Mouse (Mus musculus): Measurements from ENCODE around the gene Mrps17. TPM values are rescaled to one million over a fixed set of nuclear protein-coding genes. Genes with fewer than 3 reads are reported as not detected.

Mrps17 gene
- polyA plus RNA-seq, 1 experiment = 83.5 TPM

DNA sequence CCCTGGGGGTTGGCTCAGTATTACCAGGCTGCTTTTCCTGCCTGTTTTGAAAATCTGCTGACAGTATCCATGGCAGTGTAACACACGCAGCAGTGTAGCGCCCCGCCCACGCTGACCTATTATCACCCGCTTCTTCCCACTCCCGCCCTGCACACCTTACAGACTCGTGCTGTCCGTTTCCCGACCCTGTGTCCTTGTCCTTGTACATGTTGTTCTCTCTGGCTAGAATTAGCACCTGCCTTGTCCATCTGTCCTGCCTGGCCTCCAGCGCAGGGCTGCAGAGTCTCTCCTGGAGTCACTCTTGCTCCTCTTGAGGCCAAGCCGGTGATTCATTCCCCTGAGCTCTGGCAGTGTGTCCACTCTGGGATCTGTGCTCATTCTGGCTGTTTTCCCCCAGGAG is 15.0 kb downstream of the Mrps17 start:
- no peak for DNase-seq
- Histone ChIP-seq H3K27me3 (ENCODE audit: control insufficient read depth, insufficient read depth, low read length) (no peaks in the 10 kb centered on the region), H3K4me3 (ENCODE audit: control insufficient read depth, insufficient read depth, low read length) (no peak overlapping the region), H3K36me3 (ENCODE audit: control insufficient read depth, insufficient read depth, low read length) (no peaks in the 10 kb centered on the region), H3K27ac (ENCODE audit: control insufficient read depth, insufficient read depth, low read length) (no peak overlapping the region), H3K4me1 (replicated peaks; ENCODE audit: control insufficient read depth, insufficient read depth, low read length) (peaks cover 3% of the 10 kb centered on the region)
- WGBS = 77% methylated on average over 11 of the region's 11 CpGs
- no peak for TF ChIP-seq CTCF (IDR thresholded peaks at IDR 0.05; ENCODE audit: borderline replicate concordance, control insufficient read depth, extremely low read depth, insufficient read depth, low read length, poor library complexity)
- no peak for TF ChIP-seq POLR2A (IDR thresholded peaks at IDR 0.05; ENCODE audit: control insufficient read depth, extremely low read depth, insufficient read depth, low read length, poor library complexity)

DNA sequence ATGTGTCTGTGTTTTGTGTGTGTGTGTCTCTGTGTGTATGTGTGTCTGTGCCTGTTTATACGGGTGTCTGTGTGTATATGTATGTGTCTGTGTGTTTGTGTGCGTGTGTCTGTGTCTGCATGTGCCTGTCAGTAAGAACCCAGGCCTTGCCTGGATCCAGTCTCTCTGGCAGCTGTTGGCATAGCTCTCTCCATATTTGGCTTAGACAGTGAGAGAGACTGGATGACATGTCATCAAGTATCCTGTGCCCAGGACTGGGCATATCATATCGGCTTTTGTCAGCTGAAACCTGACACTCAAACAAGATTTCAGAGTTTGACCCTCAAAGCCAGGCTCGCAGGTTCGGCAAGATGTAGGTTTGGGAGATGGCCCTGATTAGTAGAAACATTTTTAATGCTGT is 15.7 kb downstream of the Mrps17 start:
- no peaks in the 10 kb centered on the region for H3K27me3 ChIP-seq (ENCODE audit: control insufficient read depth, insufficient read depth, low read length)
- no peaks in the 10 kb centered on the region for H3K36me3 ChIP-seq (ENCODE audit: control insufficient read depth, insufficient read depth, low read length)
- no peaks in the 10 kb centered on the region; the same call in 1 of the 2 replicates for H3K4me1 ChIP-seq (replicated peaks; ENCODE audit: control insufficient read depth, insufficient read depth, low read length)
- WGBS = 92% methylated on average over 5 of the region's 5 CpGs
- H3K4me3 ChIP-seq (ENCODE audit: control insufficient read depth, insufficient read depth, low read length) = no peak overlapping the region
- no peak for DNase-seq
- TF ChIP-seq CTCF (IDR thresholded peaks at IDR 0.05; ENCODE audit: borderline replicate concordance, control insufficient read depth, extremely low read depth, insufficient read depth, low read length, poor library complexity) (no peak), POLR2A (IDR thresholded peaks at IDR 0.05; ENCODE audit: control insufficient read depth, extremely low read depth, insufficient read depth, low read length, poor library complexity) (no peak)
- H3K27ac ChIP-seq (ENCODE audit: control insufficient read depth, insufficient read depth, low read length) = no peak overlapping the region

DNA sequence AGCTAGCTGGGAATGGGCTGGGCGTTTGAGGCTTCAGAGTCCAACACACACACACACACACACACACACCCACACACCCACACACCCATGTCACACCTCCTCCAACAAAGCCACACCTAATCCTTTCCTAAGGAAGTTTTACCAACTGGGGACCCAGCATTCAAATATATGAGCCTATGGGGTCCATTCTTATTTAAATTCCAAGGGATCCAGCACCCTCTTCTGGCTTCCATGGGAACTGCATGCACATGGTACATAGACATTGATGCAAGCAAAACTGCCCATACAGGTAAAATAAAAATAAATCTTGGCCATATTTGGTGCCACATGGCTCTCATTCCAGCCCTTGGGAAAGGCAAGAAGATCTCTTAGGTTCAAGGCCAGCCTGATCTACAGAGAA is 25.7 kb downstream of the Mrps17 start:
- DNase-seq = peak; percentile 23
- H3K4me1 ChIP-seq (replicated peaks; ENCODE audit: control insufficient read depth, insufficient read depth, low read length) = no peaks in the 10 kb centered on the region
- H3K27me3 ChIP-seq (ENCODE audit: control insufficient read depth, insufficient read depth, low read length) = no peaks in the 10 kb centered on the region
- H3K27ac ChIP-seq (ENCODE audit: control insufficient read depth, insufficient read depth, low read length) = no peak overlapping the region
- TF ChIP-seq POLR2A (IDR thresholded peaks at IDR 0.05; ENCODE audit: control insufficient read depth, extremely low read depth, insufficient read depth, low read length, poor library complexity) (no peak), CTCF (IDR thresholded peaks at IDR 0.05; ENCODE audit: borderline replicate concordance, control insufficient read depth, extremely low read depth, insufficient read depth, low read length, poor library complexity) (no peak)
- no peak overlapping the region for H3K4me3 ChIP-seq (ENCODE audit: control insufficient read depth, insufficient read depth, low read length)
- WGBS = 97% methylated on average over 1 of the region's 1 CpGs
- 0 out of 2 replicates have a peak, but pooled peaks cover under 1% of the 10 kb centered on the region for H3K36me3 ChIP-seq (ENCODE audit: control insufficient read depth, insufficient read depth, low read length)

DNA sequence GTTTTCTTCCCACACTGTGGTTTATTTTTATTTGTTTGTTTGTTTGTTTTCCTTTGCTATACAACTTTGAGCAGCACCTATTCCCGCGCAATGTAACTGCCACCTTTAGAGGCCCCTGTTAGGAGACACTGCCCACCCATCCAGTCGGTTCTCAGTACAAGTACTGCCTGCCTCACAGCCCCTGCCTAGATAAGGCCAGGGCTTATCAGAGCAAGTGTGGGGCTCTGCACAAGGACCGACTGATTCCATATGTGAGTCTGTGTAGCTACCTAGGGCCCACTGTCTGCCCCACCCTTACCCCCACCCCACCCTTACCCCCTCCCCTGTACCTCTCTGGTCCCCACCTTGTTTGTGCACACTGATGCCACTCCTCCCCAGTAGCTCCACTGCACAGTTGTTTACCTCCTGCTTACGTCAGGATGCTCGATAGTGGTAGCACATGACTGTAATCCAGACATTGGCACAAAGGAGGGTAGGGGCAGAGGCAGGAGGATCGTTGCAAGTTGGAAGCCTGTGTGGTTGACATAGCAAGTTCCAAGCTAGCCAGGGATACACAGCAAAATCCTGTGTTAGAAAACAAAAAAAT is 27.7 kb downstream of the Mrps17 start:
- H3K4me3 ChIP-seq (ENCODE audit: control insufficient read depth, insufficient read depth, low read length) = no peak overlapping the region
- H3K4me1 ChIP-seq (replicated peaks; ENCODE audit: control insufficient read depth, insufficient read depth, low read length) = no peaks in the 10 kb centered on the region
- H3K36me3 ChIP-seq (ENCODE audit: control insufficient read depth, insufficient read depth, low read length) = peaks cover 7% of the 10 kb centered on the region; the same call in 1 of the 2 replicates
- no peak overlapping the region for H3K27ac ChIP-seq (ENCODE audit: control insufficient read depth, insufficient read depth, low read length)
- DNase-seq = no peak
- TF ChIP-seq CTCF (IDR thresholded peaks at IDR 0.05; ENCODE audit: borderline replicate concordance, control insufficient read depth, extremely low read depth, insufficient read depth, low read length, poor library complexity) (no peak), POLR2A (IDR thresholded peaks at IDR 0.05; ENCODE audit: control insufficient read depth, extremely low read depth, insufficient read depth, low read length, poor library complexity) (no peak)
- 95% methylated on average over 7 of the region's 7 CpGs for WGBS
- H3K27me3 ChIP-seq (ENCODE audit: control insufficient read depth, insufficient read depth, low read length) = no peaks in the 10 kb centered on the region

DNA sequence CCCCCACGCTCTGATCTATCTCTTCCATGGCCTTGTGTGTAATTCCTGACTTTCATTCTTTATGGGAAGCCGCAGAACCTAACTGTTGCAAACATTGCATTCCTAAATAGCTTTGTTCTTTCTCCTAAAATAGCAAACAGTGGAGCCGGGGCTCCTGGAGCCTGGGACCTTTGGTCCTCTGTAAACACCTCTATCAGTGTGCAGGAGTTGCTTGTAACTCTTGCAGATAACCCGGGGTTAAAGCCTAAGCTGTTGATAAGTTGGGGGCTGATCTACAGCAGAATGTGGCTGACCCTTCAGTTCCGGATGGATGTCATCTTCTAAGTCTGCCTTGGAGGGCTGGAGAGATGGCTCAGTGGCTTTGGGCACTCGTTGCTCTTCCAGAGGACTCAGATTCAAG is 28.8 kb downstream of the Mrps17 start:
- TF ChIP-seq CTCF (IDR thresholded peaks at IDR 0.05; ENCODE audit: borderline replicate concordance, control insufficient read depth, extremely low read depth, insufficient read depth, low read length, poor library complexity) (no peak), POLR2A (IDR thresholded peaks at IDR 0.05; ENCODE audit: control insufficient read depth, extremely low read depth, insufficient read depth, low read length, poor library complexity) (no peak)

DNA sequence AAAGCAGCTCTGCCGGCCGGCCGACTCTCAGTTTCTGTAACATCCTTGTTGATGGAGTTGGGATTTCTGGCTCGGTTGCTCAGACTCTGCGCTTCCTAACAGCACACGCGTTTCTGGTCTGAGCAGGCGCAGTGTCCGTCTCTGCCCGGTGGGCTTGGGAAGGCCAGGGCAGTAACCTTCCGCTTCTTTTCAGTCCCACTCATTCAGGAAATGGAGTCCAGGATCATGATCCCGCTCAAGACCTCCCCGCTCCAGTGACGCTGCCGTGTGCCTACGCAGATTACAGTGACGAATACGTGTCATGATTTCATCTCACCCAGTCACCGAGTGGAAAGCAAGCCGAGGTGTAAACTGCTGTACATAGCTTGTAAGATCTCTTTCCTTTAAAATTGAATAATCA is 41.6 kb downstream of the Mrps17 start:
- WGBS = 98% methylated on average over 20 of the region's 20 CpGs
- TF ChIP-seq CTCF (IDR thresholded peaks at IDR 0.05; ENCODE audit: borderline replicate concordance, control insufficient read depth, extremely low read depth, insufficient read depth, low read length, poor library complexity) = no peak
- no peak for TF ChIP-seq POLR2A (IDR thresholded peaks at IDR 0.05; ENCODE audit: control insufficient read depth, extremely low read depth, insufficient read depth, low read length, poor library complexity)

More for the DNA sequence above, 28.8 kb downstream of the Mrps17 start:
- H3K4me1 ChIP-seq (replicated peaks; ENCODE audit: control insufficient read depth, insufficient read depth, low read length) = no peaks in the 10 kb centered on the region
- no peak overlapping the region for H3K4me3 ChIP-seq (ENCODE audit: control insufficient read depth, insufficient read depth, low read length)
- WGBS = 88% methylated on average over 6 of the region's 6 CpGs
- H3K36me3 ChIP-seq (ENCODE audit: control insufficient read depth, insufficient read depth, low read length) = peaks cover 7% of the 10 kb centered on the region; the same call in 1 of the 2 replicates
- DNase-seq = no peak
- H3K27ac ChIP-seq (ENCODE audit: control insufficient read depth, insufficient read depth, low read length) = no peak overlapping the region
- H3K27me3 ChIP-seq (ENCODE audit: control insufficient read depth, insufficient read depth, low read length) = no peaks in the 10 kb centered on the region

More for the DNA sequence above, 41.6 kb downstream of the Mrps17 start:
- DNase-seq = no peak
- H3K27me3 ChIP-seq (ENCODE audit: control insufficient read depth, insufficient read depth, low read length) = no peaks in the 10 kb centered on the region
- no peak overlapping the region for H3K4me3 ChIP-seq (ENCODE audit: control insufficient read depth, insufficient read depth, low read length)
- no peaks in the 10 kb centered on the region for H3K36me3 ChIP-seq (ENCODE audit: control insufficient read depth, insufficient read depth, low read length)
- H3K4me1 ChIP-seq (replicated peaks; ENCODE audit: control insufficient read depth, insufficient read depth, low read length) = peaks cover 6% of the 10 kb centered on the region
- no peak overlapping the region for H3K27ac ChIP-seq (ENCODE audit: control insufficient read depth, insufficient read depth, low read length)

Measured in thymus, adult 2 months (tissue).